8 mouse cellular contexts compared by ENCODE assay signal in the genomic region with DNA sequence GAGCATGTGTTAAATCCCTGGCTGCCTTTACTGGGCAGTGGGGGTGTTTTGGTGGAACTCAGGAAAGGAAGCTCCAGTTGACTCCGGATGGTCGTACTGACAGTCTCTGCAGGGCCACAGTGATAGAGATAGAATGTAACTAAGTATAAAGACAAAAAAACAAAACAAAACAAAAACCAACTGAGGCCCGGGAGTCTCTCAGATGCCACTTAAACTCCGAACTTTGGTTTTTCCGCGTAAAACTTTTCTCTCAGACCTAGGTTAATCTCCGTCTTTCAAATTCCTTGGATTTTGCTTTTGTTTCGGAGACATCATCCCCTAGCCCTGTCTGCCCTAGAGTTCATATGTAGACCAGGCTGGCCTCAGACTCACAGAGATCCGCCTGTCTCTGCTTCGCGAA. TPM values are rescaled to one million over a fixed set of nuclear protein-coding genes. Genes with fewer than 3 reads are reported as not detected.
DNase-seq lines count a peak whose midpoint lies in the region; ATAC-seq and TF ChIP-seq lines count a peak whose summit lies in the region.

No protein-coding gene starts in this region.

- H3K4me1 ChIP-seq in heart, embryonic 14.5 days (ENCODE audit: control insufficient read depth in 2 of 2, insufficient read depth in 2 of 2, low read length in 2 of 2): peaks cover 27 to 70% of the 10 kb centered on the region in 2 experiments
- H3K4me1 ChIP-seq in ES-E14 (ENCODE audit: control insufficient read depth in 2 of 2, insufficient read depth in 2 of 2, low read length in 2 of 2, poor library complexity in 1 of 2): peaks cover 7 to 37% of the 10 kb centered on the region in 2 experiments; a peak in 3 of 4 replicates
- H3K4me1 ChIP-seq in forebrain, embryonic 16.5 days (replicated peaks; ENCODE audit: control insufficient read depth, insufficient read depth, low read length): peaks cover 41% of the 10 kb centered on the region
- H3K4me1 ChIP-seq in liver, postnatal 0 days (ENCODE audit: insufficient read depth): peaks cover 57% of the 10 kb centered on the region

- no peak for TF ChIP-seq EP300 in liver, postnatal 0 days (IDR thresholded peaks at IDR 0.05; ENCODE audit: low read depth)

- H3K9me3 ChIP-seq in heart, embryonic 14.5 days (ENCODE audit: control insufficient read depth, low read length): no peaks in the 10 kb centered on the region
- H3K9me3 ChIP-seq in ES-E14 (ENCODE audit: control insufficient read depth, insufficient read depth, low read depth, low read length): no peaks in the 10 kb centered on the region
- no peaks in the 10 kb centered on the region for H3K9me3 ChIP-seq in forebrain, embryonic 16.5 days (ENCODE audit: control insufficient read depth, low read length)
- no peaks in the 10 kb centered on the region for H3K9me3 ChIP-seq in liver, postnatal 0 days (ENCODE audit: low read length)

- peak overlapping the region; percentile 68 for H3K4me2 ChIP-seq in heart, embryonic 14.5 days (ENCODE audit: low read length)
- peak overlapping the region; percentile 83 for H3K4me2 ChIP-seq in forebrain, embryonic 16.5 days (ENCODE audit: low read length)
- peak overlapping the region; percentile 92 for H3K4me2 ChIP-seq in liver, postnatal 0 days (ENCODE audit: low read depth, low read length)

- no peak for TF ChIP-seq CTCF in liver, postnatal 0 days (IDR thresholded peaks at IDR 0.05; ENCODE audit: low read depth)

- H3K4me3 ChIP-seq in heart, embryonic 14.5 days (ENCODE audit: control insufficient read depth in 1 of 2, insufficient read depth in 1 of 2, low read depth in 1 of 2, low read length in 2 of 2): peak overlapping the region; percentile 90 to 100
- H3K4me3 ChIP-seq in ES-E14 (ENCODE audit: insufficient read depth in 1 of 2, low read depth in 1 of 2, low read length in 2 of 2, poor library complexity in 1 of 2, severe bottlenecking in 1 of 2): peak overlapping the region; percentile 93 to 97
- H3K4me3 ChIP-seq in forebrain, embryonic 16.5 days (replicated peaks; ENCODE audit: low read length): peak overlapping the region; percentile 85
- peak overlapping the region; percentile 95 for H3K4me3 ChIP-seq in liver, postnatal 0 days (ENCODE audit: low read depth, low read length)

- in situ Hi-C loops in ES-E14 (cut with MboI; ENCODE audit: low sequenced_read_pairs in 2 of 2, unreplicated experiment in 2 of 2): loop anchor here (5.0 to 25.0 kb wide), 2 partner anchors 97 to 102 kb away; no protein-coding TSS in a partner anchor

- no peak for ATAC-seq in heart, embryonic 14.5 days (ENCODE audit: insufficient number of reproducible peaks, insufficient read depth, low FRiP score, low read depth)
- no peak for ATAC-seq in forebrain, embryonic 16.5 days
- no peak for ATAC-seq in liver, postnatal 0 days

- H3K27ac ChIP-seq in heart, embryonic 14.5 days (replicated peaks in 1 of 2; ENCODE audit: control insufficient read depth in 1 of 2, insufficient read depth in 1 of 2, low read depth in 2 of 2, low read length in 2 of 2): peak overlapping the region; percentile 89 to 99
- no peak overlapping the region for H3K27ac ChIP-seq in ES-E14 (ENCODE audit: insufficient read depth, low read depth, low read length, poor library complexity, severe bottlenecking)
- no peak overlapping the region for H3K27ac ChIP-seq in forebrain, embryonic 16.5 days (ENCODE audit: low read length)
- peak overlapping the region; percentile 99 for H3K27ac ChIP-seq in liver, postnatal 0 days (ENCODE audit: low read depth)

- no peak for DNase-seq in heart, adult 11 months
- DNase-seq in ES-E14 (ENCODE audit: low read depth, low spot score): no peak
- no peak for DNase-seq in liver, postnatal 0 days
- DNase-seq in urinary bladder, postnatal 36 days (ENCODE audit: low spot score in 2 of 2): no peak
- DNase-seq in frontal cortex, adult 2 months (ENCODE audit: extremely low spot score in 1 of 2, low spot score in 1 of 2): no peak
- DNase-seq in left cerebral cortex, adult 18-20 months (ENCODE audit: low spot score in 2 of 2): no peak

- H3K9ac ChIP-seq in heart, embryonic 14.5 days (ENCODE audit: low read length): peak overlapping the region; percentile 97
- peak overlapping the region; percentile 97 for H3K9ac ChIP-seq in ES-E14 (ENCODE audit: insufficient read depth, low read depth, low read length, poor library complexity, severe bottlenecking)
- H3K9ac ChIP-seq in forebrain, embryonic 16.5 days (replicated peaks; ENCODE audit: low read depth, low read length): peak overlapping the region; percentile 84
- H3K9ac ChIP-seq in liver, postnatal 0 days (replicated peaks): peak overlapping the region; percentile 93

- 8% methylated on average over 11 of the region's 11 CpGs for WGBS in heart, embryonic 14.5 days
- WGBS in forebrain, embryonic 16.5 days: 2% methylated on average over 11 of the region's 11 CpGs
- 19% methylated on average over 11 of the region's 11 CpGs for WGBS in liver, postnatal 0 days (ENCODE audit: insufficient replicate concordance)

- H3K36me3 ChIP-seq in heart, embryonic 14.5 days (ENCODE audit: control insufficient read depth, insufficient read depth, low read length): peaks cover 31% of the 10 kb centered on the region
- peaks cover 37% of the 10 kb centered on the region for H3K36me3 ChIP-seq in ES-E14 (ENCODE audit: control insufficient read depth, insufficient read depth, low read length, poor library complexity, severe bottlenecking)
- no peaks in the 10 kb centered on the region for H3K36me3 ChIP-seq in forebrain, embryonic 16.5 days (ENCODE audit: control insufficient read depth, insufficient read depth)
- H3K36me3 ChIP-seq in liver, postnatal 0 days (replicated peaks; ENCODE audit: insufficient read depth, low read length): peaks cover 15% of the 10 kb centered on the region

- no peaks in the 10 kb centered on the region for H3K27me3 ChIP-seq in heart, embryonic 14.5 days (ENCODE audit: control insufficient read depth, insufficient read depth, low read length)
- no peaks in the 10 kb centered on the region for H3K27me3 ChIP-seq in forebrain, embryonic 16.5 days (replicated peaks; ENCODE audit: control insufficient read depth, insufficient read depth, low read length)
- no peaks in the 10 kb centered on the region for H3K27me3 ChIP-seq in liver, postnatal 0 days (ENCODE audit: insufficient read depth, low read length)

TF ChIP-seq in ES-E14, 5 proteins besides CTCF, POLR2A, EP300 and RAD21:
- TF ChIP-seq HCFC1 (IDR thresholded peaks at IDR 0.05; ENCODE audit: borderline replicate concordance, insufficient read depth, low read length) (no peak), CHD2 (IDR thresholded peaks at IDR 0.05; ENCODE audit: low read depth, low read length) (no peak)

RNA-seq across cellular contexts. Expression of a gene that starts 1.1 kb away (rescaled TPM):
- 159 and 166 TPM in 2 replicates for polyA plus RNA-seq in heart, embryonic 14.5 days (2014; fragmentation: Nextera tagmentation; extraction: Ambion mirVana)
- total RNA-seq in ES-E14 (2012; rRNA removed): 526 and 1,358 TPM in 2 replicates
- 88.3 and 103 TPM in 2 replicates for polyA plus RNA-seq in forebrain, embryonic 16.5 days (2015; fragmentation: Nextera tagmentation; extraction: Ambion mirVana)
- polyA plus RNA-seq in liver, postnatal 0 days (2015; fragmentation: Nextera tagmentation; extraction: Ambion mirVana): 25.4 and 29.6 TPM in 2 replicates
- polyA plus RNA-seq in frontal cortex, adult 2 months (2012; rRNA removed): 98.9 and 106 TPM in 2 replicates
- total RNA-seq in left cerebral cortex, adult 18-20 months (2021): 10 to 100 TPM; 75.2 to 91.1 TPM

Comparison
In these comparisons a context has a peak if more than half of its experiments do, and no peak if none do; other contexts are left out.
1. H3K27ac ChIP-seq: peak in heart, embryonic 14.5 days (2 of 2) and liver, postnatal 0 days (single experiment); none in ES-E14 (single experiment) and forebrain, embryonic 16.5 days (single experiment).
2. Peak in every context shown above with its lines, with median percentiles within 50 percentile points of each other: H3K4me2 ChIP-seq, H3K4me3 ChIP-seq and H3K9ac ChIP-seq.